Mouse (Mus musculus) olfactory bulb, adult 2 months (tissue): ENCODE measurements around the gene Srgap2. TPM values are rescaled to one million over a fixed set of nuclear protein-coding genes. Genes with fewer than 3 reads are reported as not detected.

Source experiments
- H3K27ac ChIP-seq: fragments of 200-500 bp; 2 replicates; pipeline ENCODE4 v1.5.1; 2012; ENCODE audit warnings: low read depth, low read length; ENCODE audit not compliant: insufficient read depth
- H3K4me1 ChIP-seq: fragments of 200-500 bp; 2 replicates; pipeline ENCODE4 v1.6.1; 2012; ENCODE audit warnings: low read length; ENCODE audit not compliant: control insufficient read depth, insufficient read depth
- H3K4me3 ChIP-seq: fragments of 200-500 bp; 2 replicates; pipeline ENCODE4 v1.5.1; 2012; ENCODE audit warnings: mild to moderate bottlenecking, low read depth, low read length, moderate library complexity; ENCODE audit not compliant: insufficient read depth
- CTCF ChIP-seq: fragments of 200-500 bp; IDR thresholded peaks from 2 replicates; pipeline ENCODE4 v1.5.1; 2012; ENCODE audit warnings: low read depth, mild to moderate bottlenecking, low read length, moderate library complexity; ENCODE audit not compliant: insufficient read depth
- POLR2A ChIP-seq: fragments of 200-500 bp; IDR thresholded peaks from 2 replicates; pipeline ENCODE4 v1.6.1; 2012; ENCODE audit warnings: mild to moderate bottlenecking, low read depth, low read length, moderate library complexity; ENCODE audit not compliant: insufficient read depth
- WGBS: fragments of 180-500 bp; shearing (Covaris S2); methylation state at CpG from one replicate; pipeline ENCODE4 v1.1.7; 2018; 5-methylcytosine and 5-hydroxymethylcytosine counted together
- polyA plus RNA-seq: library from polyadenylated mRNA; stranded (reverse); fragments of >200 nt; gene quantifications from 2 replicates; pipeline ENCODE4 v1.2.4, GENCODE M21; 2012; ENCODE audit warnings: low replicate concordance; ENCODE audit not compliant: missing spikeins, insufficient read depth, insufficient read length

Gene Srgap2
- polyA plus RNA-seq, 1 experiment = not detected

DNA sequence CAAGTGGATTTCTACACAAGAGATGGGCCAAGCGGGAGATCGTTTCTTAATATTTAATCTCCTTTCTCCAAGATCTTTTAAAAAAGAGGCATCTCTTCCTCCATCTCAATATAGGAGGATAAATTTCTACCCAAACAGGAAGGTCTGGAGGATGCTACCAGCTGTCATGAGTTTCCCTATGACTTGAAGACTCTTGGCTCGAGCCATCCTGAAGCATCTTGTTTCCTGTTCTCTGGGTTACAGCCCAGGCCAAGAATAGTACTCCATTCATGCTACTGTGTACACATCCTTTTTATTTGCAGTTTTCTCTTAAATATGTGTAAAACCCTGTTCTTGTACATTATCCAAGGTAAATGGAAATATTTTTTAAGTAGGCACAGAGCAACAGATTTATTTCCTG, 44.9 kb downstream of the Srgap2 start:
- Histone ChIP-seq H3K4me1 (no peaks in the 10 kb centered on the region), H3K27ac (no peak overlapping the region; the same call in 1 of the 2 replicates), H3K4me3 (no peak overlapping the region)
- WGBS = 74% methylated on average over 3 of the region's 3 CpGs
- TF ChIP-seq CTCF (no peak), POLR2A (no peak)

DNA sequence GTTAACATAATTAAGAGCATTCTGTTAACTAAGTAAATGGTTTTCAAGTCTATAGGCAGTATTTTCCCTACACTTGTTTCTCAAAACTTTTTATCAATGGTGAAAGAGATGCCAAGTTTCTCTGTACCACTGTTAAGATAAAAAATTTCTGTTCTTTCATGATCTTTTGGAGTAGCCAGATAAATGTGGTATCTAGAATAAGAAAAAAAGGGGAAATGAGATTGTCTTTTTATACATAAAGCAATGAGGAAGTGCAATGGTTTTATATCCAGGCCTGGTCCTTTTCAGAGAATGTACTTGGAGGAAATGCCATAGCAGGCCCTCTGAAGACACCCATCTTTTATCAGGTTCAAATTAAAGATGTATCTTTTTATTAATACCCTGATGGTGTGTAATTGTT, 45.8 kb downstream of the Srgap2 start:
- H3K4me1 ChIP-seq = no peaks in the 10 kb centered on the region
- no peak overlapping the region for H3K4me3 ChIP-seq
- TF ChIP-seq CTCF = no peak
- TF ChIP-seq POLR2A = no peak
- H3K27ac ChIP-seq = no peak overlapping the region

DNA sequence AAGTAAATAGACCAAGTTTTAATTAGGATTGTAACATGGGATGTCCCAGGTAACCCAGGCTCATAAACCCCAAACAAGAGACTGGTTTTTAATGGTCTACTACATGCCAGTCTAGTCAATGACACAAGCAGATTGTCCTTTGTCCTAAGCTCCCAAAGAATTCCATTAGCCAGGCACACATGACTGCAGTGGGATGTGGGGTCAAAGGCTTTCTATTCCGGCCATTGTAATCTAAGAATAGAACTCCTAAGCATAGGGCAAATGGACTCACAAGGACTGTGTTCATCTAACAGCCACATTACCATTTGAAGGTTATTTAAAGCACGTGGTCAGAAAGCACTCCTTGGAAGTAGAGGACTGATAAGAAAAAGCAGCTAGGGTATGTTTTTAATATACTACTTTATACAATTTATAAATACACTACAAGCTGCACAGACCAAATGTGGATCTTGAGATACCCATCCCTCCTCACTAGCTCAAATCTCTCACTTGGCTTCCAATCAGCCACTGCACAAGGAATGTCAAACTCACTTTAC, 48.3 kb downstream of the Srgap2 start:
- WGBS = 52% methylated on average over 2 of the region's 2 CpGs
- Histone ChIP-seq H3K27ac (no peak overlapping the region), H3K4me3 (no peak overlapping the region), H3K4me1 (no peaks in the 10 kb centered on the region)
- TF ChIP-seq CTCF (no peak), POLR2A (no peak)

DNA sequence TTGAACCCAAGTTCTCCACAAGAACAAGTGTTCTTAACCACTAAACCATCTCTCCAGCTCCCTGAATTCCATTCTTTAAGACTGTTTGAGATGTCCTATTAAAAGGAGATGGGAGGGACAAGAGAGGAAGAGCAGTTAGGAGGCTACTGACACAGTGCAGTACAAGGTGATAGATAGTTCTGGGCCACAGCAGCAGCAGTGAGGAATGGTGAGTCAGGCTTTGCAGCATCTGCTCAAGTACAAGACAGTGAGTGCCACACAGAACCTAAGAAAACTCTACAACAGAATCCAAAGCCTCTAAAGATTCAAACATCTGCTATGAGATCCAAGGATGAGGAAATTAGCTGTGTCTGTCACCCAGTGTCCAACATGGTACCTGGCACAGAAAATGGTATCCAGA, 51.8 kb downstream of the Srgap2 start:
- TF ChIP-seq POLR2A (no peak), CTCF (no peak)
- Histone ChIP-seq H3K27ac (no peak overlapping the region), H3K4me1 (no peaks in the 10 kb centered on the region), H3K4me3 (no peak overlapping the region)

- Histone ChIP-seq H3K27ac (no peak overlapping the region), H3K4me3 (no peak overlapping the region), H3K4me1 (no peaks in the 10 kb centered on the region)
- no peak for TF ChIP-seq POLR2A
- TF ChIP-seq CTCF = no peak
These were observed 53.5 kb downstream of the Srgap2 start for GRCm38 (mm10) chr1:131473631-131474118.

GRCm38 (mm10) chr1:131470597-131470996, 56.6 kb downstream of the Srgap2 start:
- TF ChIP-seq POLR2A = no peak
- TF ChIP-seq CTCF = no peak
- Histone ChIP-seq H3K27ac (no peak overlapping the region), H3K4me3 (no peak overlapping the region), H3K4me1 (no peaks in the 10 kb centered on the region)
- 83% methylated on average over 1 of the region's 1 CpGs for WGBS

DNA sequence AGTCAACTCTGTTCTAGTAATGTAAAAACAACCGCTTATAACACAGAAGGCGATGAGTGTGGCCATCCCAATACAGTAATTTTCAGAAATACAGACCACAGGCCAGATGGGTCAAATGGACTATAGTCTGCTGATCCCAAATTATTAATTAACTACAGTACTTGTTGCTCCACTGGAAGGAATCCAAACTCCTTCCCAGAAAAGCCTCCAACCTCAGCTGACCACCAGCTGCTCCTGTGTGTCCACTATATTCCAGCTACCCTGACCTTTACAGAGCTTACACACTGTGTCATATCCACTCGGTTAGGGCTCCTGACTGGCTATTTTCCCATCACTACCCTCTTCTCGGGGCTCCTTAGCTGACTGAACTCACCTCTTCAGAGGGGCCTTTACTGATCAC, 61.3 kb downstream of the Srgap2 start:
- H3K4me1 ChIP-seq = no peaks in the 10 kb centered on the region
- no peak overlapping the region for H3K27ac ChIP-seq
- 81% methylated on average over 4 of the region's 4 CpGs for WGBS
- no peak for TF ChIP-seq CTCF
- no peak for TF ChIP-seq POLR2A
- H3K4me3 ChIP-seq = no peak overlapping the region

DNA sequence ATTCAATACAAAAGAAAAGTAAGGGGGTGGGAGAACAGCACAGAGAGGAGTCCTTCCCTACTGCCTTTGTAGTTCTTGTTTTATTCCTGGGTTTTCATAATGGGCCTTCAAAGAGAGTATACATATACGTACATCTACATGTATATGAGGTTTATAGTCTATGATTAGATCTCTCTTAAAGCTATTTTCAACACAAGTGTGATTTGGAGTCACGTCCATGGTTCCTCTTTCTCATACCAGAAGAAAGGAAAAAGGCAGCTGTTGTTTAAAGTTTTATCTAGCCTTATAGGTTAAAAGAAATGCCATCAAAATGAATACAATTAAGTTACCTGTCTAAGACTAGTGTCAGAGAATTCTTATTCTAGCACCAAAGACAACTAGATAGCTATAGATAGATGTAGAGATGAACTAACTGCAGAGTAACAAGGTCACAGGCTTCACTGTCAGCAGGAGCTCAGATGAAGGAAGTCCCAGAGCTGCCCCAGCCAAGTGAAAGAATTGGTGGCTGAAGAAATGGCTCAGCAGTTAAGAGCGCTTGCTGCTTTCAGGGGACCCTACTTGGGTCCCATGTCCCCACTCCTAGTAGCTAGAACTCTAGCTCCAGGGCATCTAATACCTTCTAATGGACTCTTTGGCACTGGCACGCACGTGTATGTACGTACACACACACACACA, 63.1 kb downstream of the Srgap2 start:
- no peak for TF ChIP-seq CTCF
- TF ChIP-seq POLR2A = no peak
- Histone ChIP-seq H3K27ac (no peak overlapping the region; the same call in 1 of the 2 replicates), H3K4me3 (no peak overlapping the region), H3K4me1 (no peaks in the 10 kb centered on the region)
- 91% methylated on average over 6 of the region's 6 CpGs for WGBS

- 28% methylated on average over 1 of the region's 1 CpGs for WGBS
- TF ChIP-seq CTCF (no peak), POLR2A (no peak)
- H3K4me1 ChIP-seq = no peaks in the 10 kb centered on the region
- no peak overlapping the region for H3K27ac ChIP-seq
- no peak overlapping the region for H3K4me3 ChIP-seq
These were observed 64.5 kb downstream of the Srgap2 start for GRCm38 (mm10) chr1:131462541-131463067.
